Mouse (Mus musculus): ENCODE measurements around the gene St6galnac3. TPM values are rescaled to one million over a fixed set of nuclear protein-coding genes. Genes with fewer than 3 reads are reported as not detected.

The St6galnac3 gene
- polyA plus RNA-seq, 1 experiment = not detected

DNA sequence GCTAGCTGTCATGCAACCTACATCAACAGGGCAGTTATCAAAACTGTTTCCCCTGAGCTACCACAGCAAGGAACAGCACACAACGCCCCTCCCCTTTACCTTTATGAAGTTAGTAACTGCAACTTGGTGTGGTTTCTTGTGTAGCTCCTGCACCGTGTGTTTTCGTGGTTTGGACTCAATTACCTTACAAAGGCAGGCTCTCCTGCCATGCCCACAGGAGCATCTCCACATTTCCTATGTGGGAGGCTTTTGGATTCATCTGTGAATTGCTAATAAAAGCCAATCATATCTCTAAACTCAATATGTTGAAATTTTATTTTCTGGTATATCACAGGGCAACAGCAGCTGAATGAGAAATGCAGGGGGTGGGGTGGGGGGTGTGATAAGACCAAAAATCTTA, 144.8 kb downstream of the St6galnac3 start:
- no peak overlapping the region for H3K4me3 ChIP-seq (ENCODE audit: insufficient read depth, low read length)
- no peak for TF ChIP-seq POLR2A (IDR thresholded peaks at IDR 0.05; ENCODE audit: borderline replicate concordance, low read depth, low read length)
- no peak for TF ChIP-seq CTCF (IDR thresholded peaks at IDR 0.05; ENCODE audit: low read depth, low read length)
- no peak overlapping the region for H3K27ac ChIP-seq (ENCODE audit: insufficient read depth, low read depth, low read length)
- H3K4me1 ChIP-seq (ENCODE audit: control insufficient read depth, insufficient read depth, low read length) = no peaks in the 10 kb centered on the region

DNA sequence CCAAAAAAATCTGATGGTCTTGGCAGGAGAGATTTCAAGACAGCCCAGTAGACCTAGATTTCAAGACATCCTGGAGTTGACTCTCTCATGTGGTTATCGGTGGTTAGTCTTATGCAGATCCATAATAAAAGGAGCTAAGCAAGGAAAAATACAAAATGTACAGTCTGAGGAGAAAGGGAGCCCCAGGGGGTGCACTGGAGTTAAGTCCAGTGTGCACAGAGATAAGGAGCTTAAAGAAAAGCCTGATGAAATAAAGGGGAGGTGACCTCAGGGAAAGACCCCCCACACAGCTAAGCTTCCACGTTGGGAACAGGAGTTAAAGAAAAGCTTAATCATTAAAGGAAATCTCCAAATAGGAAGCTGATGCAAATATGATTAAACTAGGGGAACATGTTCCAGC, 147.7 kb downstream of the St6galnac3 start:
- Histone ChIP-seq H3K27ac (ENCODE audit: insufficient read depth, low read depth, low read length) (no peak overlapping the region), H3K4me1 (ENCODE audit: control insufficient read depth, insufficient read depth, low read length) (no peaks in the 10 kb centered on the region), H3K4me3 (ENCODE audit: insufficient read depth, low read length) (no peak overlapping the region)
- TF ChIP-seq POLR2A (IDR thresholded peaks at IDR 0.05; ENCODE audit: borderline replicate concordance, low read depth, low read length) (no peak), CTCF (IDR thresholded peaks at IDR 0.05; ENCODE audit: low read depth, low read length) (no peak)

DNA sequence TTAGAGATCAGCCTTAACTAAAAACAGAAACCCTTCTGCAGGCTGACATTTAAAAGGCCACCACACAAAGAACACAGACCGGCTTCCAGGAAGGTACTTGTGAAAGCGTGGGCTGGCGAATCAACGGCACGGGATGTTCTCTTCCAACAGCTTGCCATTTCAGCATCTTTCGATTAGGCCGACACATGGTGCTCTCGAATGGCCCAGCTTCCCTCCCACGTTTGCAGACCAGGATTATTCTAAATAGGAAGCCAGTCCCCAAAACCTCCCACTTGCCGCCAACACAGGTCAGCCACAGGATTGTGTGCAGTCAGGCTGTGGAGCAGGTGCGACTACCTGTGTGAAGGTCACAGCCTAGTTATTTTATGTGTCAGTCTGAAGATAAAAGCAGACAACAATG, 153.8 kb downstream of the St6galnac3 start:
- no peaks in the 10 kb centered on the region for H3K4me1 ChIP-seq (ENCODE audit: control insufficient read depth, insufficient read depth, low read length)
- H3K27ac ChIP-seq (ENCODE audit: insufficient read depth, low read depth, low read length) = no peak overlapping the region
- TF ChIP-seq CTCF (IDR thresholded peaks at IDR 0.05; ENCODE audit: low read depth, low read length) (no peak), POLR2A (IDR thresholded peaks at IDR 0.05; ENCODE audit: borderline replicate concordance, low read depth, low read length) (no peak)

DNA sequence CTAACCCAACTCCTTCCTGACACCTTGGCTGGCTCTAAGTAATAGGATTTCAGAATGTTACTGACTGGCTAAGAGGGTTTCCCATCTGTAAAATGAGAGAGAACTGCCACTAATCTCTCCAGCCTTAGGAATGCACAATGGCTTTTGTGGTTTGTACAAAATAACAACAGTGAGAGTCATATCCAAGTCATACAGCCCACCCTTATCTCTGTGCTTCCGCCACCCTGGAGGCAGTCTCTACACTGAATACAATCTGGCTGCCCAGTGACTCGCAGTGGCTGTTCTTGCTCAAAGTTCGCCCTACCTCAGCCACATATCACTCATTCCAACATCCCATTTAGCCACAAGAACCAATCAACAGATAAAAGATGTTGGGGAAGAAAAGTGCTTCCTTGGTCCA, 156.2 kb downstream of the St6galnac3 start:
- no peak overlapping the region for H3K4me3 ChIP-seq (ENCODE audit: insufficient read depth, low read length)
- no peaks in the 10 kb centered on the region for H3K4me1 ChIP-seq (ENCODE audit: control insufficient read depth, insufficient read depth, low read length)
- TF ChIP-seq POLR2A (IDR thresholded peaks at IDR 0.05; ENCODE audit: borderline replicate concordance, low read depth, low read length) (no peak), CTCF (IDR thresholded peaks at IDR 0.05; ENCODE audit: low read depth, low read length) (no peak)
- H3K27ac ChIP-seq (ENCODE audit: insufficient read depth, low read depth, low read length) = no peak overlapping the region

More for the DNA sequence above, 153.8 kb downstream of the St6galnac3 start:
- H3K4me3 ChIP-seq (ENCODE audit: insufficient read depth, low read length) = no peak overlapping the region

DNA sequence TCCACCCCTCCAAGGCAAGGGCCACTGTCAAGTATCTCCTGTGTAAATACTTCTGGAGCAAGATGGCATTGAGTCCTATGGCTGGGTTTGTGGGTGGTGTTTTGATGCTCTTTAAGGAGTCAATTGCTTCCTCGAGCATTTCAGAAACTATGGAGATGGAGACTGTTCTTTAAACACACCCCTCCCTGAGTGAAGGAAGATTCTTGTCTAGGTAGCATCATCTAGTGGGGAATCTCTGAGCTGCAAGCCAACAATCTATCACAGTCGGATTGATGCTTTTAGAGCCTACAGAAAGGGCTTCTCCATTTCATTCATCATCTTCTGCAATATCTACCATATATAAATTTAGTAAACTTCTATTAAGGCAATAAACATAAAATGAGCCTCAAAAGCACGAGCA, 157.1 kb downstream of the St6galnac3 start:
- Histone ChIP-seq H3K27ac (ENCODE audit: insufficient read depth, low read depth, low read length) (no peak overlapping the region), H3K4me3 (ENCODE audit: insufficient read depth, low read length) (no peak overlapping the region), H3K4me1 (ENCODE audit: control insufficient read depth, insufficient read depth, low read length) (no peaks in the 10 kb centered on the region)
- TF ChIP-seq POLR2A (IDR thresholded peaks at IDR 0.05; ENCODE audit: borderline replicate concordance, low read depth, low read length) = no peak
- no peak for TF ChIP-seq CTCF (IDR thresholded peaks at IDR 0.05; ENCODE audit: low read depth, low read length)

DNA sequence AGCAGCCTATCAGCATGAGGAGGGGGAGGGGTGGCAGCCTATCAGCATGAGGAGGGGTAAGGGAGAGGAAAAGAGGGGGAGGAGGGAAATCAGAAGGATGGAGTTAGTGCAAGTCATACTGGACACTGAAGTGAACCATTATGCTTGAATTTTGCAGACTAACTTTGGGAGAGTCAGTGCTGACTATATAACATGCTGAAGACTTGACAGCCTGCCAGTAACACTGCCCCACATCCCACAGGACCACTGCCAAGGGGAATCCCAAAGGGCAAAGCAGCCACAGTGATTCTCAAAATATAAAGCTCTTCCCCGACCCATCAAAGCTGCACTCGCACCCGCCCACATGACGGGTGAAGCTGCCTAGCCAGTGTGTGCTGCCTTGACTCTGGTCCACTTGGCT, 157.5 kb downstream of the St6galnac3 start:
- Histone ChIP-seq H3K27ac (ENCODE audit: insufficient read depth, low read depth, low read length) (no peak overlapping the region), H3K4me1 (ENCODE audit: control insufficient read depth, insufficient read depth, low read length) (no peaks in the 10 kb centered on the region), H3K4me3 (ENCODE audit: insufficient read depth, low read length) (no peak overlapping the region)
- TF ChIP-seq POLR2A (IDR thresholded peaks at IDR 0.05; ENCODE audit: borderline replicate concordance, low read depth, low read length) = no peak
- no peak for TF ChIP-seq CTCF (IDR thresholded peaks at IDR 0.05; ENCODE audit: low read depth, low read length)

DNA sequence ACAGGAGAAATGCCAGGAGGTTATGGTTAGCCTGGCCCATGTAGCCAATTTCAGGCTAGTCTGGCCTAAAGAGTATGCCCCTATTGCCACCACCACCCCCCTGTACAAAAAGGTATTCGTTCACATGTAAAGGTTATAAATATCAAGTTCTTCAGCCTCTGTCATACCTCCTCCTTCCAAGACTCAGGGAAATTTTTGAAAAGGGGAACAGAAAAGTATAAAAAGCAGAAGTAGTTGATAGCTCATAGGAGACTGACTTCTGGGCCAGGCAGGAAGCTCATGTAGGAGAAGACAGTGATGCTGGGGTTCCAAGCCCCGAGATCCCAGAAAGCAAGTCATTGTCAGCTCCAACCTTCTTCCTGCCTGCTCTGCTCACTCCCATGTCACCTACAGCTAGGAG, 158.9 kb downstream of the St6galnac3 start:
- TF ChIP-seq CTCF (IDR thresholded peaks at IDR 0.05; ENCODE audit: low read depth, low read length) (no peak), POLR2A (IDR thresholded peaks at IDR 0.05; ENCODE audit: borderline replicate concordance, low read depth, low read length) (no peak)
- Histone ChIP-seq H3K4me1 (ENCODE audit: control insufficient read depth, insufficient read depth, low read length) (no peaks in the 10 kb centered on the region), H3K27ac (ENCODE audit: insufficient read depth, low read depth, low read length) (no peak overlapping the region), H3K4me3 (ENCODE audit: insufficient read depth, low read length) (no peak overlapping the region)

DNA sequence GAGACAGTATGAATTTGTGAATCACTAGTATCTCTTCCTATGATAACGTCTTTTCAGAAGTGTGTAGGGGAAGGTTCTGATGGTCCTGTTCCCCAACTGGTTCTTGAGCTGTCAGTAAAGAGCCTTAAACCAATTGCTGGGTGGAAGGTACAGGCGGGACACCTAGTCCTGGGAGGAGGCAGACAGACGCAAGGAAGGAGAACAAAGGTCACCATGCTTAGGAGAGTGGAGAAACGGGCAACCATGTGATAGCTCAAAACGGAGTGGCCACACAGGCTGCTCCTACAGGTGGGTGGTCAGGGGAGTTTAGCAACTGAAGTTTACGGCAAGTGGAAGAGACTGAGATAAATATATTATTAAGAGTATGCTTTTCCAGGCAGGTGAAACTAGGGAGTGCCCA, 164.1 kb downstream of the St6galnac3 start:
- H3K4me1 ChIP-seq (ENCODE audit: control insufficient read depth, insufficient read depth, low read length) = no peaks in the 10 kb centered on the region
- H3K27ac ChIP-seq (ENCODE audit: insufficient read depth, low read depth, low read length) = no peak overlapping the region
- no peak overlapping the region for H3K4me3 ChIP-seq (ENCODE audit: insufficient read depth, low read length)
- TF ChIP-seq POLR2A (IDR thresholded peaks at IDR 0.05; ENCODE audit: borderline replicate concordance, low read depth, low read length) = no peak
- TF ChIP-seq CTCF (IDR thresholded peaks at IDR 0.05; ENCODE audit: low read depth, low read length) = no peak

DNA sequence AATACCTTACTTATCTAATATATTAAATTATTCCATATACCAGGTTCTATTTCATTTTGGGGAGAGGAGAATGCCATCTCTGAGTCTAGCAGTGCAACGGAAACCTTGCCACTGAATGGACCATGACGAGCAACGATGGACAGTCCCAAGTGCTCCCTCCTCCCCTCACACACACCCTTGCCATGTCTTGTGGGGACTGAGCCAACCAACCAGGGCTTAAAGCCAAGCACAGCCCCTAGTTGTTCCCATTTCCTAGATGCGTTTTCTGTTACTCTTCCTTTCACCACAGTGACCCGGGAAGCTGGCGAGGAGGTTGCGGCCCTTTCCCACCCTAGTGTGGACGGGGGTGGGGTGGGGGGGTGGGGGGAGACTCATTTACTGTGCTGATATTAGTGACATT, 165.4 kb downstream of the St6galnac3 start:
- TF ChIP-seq CTCF (IDR thresholded peaks at IDR 0.05; ENCODE audit: low read depth, low read length) = no peak
- TF ChIP-seq POLR2A (IDR thresholded peaks at IDR 0.05; ENCODE audit: borderline replicate concordance, low read depth, low read length) = no peak
- H3K4me3 ChIP-seq (ENCODE audit: insufficient read depth, low read length) = no peak overlapping the region
- no peaks in the 10 kb centered on the region for H3K4me1 ChIP-seq (ENCODE audit: control insufficient read depth, insufficient read depth, low read length)
- H3K27ac ChIP-seq (ENCODE audit: insufficient read depth, low read depth, low read length) = no peak overlapping the region

DNA sequence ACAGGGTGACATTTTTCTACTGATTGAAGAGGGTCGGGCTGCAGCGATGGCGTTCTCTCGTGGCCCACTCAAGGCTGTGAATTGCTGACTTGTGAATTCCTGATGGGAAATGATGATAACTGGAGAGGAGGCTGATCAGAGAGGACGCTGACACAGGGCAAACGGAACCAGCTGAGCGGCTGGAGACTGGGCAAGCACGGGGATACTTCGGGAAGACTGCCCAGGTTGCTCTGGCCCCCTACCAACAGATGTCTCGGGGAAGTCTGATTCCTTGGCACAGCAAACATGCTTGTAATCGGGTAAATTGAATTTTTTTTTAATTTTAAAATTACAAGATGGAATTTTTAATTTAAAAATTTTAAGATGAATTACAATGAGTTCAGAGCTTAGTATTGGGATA, 168.4 kb downstream of the St6galnac3 start:
- TF ChIP-seq CTCF (IDR thresholded peaks at IDR 0.05; ENCODE audit: low read depth, low read length) = no peak
- no peak for TF ChIP-seq POLR2A (IDR thresholded peaks at IDR 0.05; ENCODE audit: borderline replicate concordance, low read depth, low read length)
- Histone ChIP-seq H3K27ac (ENCODE audit: insufficient read depth, low read depth, low read length) (no peak overlapping the region), H3K4me1 (ENCODE audit: control insufficient read depth, insufficient read depth, low read length) (no peaks in the 10 kb centered on the region), H3K4me3 (ENCODE audit: insufficient read depth, low read length) (no peak overlapping the region)

DNA sequence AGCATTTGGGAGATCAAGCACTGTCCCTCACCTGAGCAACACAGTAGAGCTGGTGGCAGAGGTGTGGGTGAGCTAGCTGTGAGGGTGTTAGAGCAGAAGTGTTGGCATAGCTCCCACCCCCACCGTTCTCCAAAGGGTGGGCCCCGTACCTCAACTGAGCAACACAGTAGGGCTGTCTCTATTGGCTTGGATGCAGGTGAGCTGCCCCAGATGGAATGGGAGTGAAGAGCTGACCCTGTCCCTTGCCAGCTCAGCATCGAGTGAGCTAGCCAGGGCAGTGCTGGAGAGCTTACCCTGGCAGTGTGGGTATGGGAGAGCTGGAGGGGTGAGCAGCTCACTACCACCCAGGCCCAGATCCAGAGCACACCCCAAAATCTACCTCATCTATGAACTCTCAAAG, 171.3 kb downstream of the St6galnac3 start:
- H3K27ac ChIP-seq (ENCODE audit: insufficient read depth, low read depth, low read length) = no peak overlapping the region
- no peak for TF ChIP-seq CTCF (IDR thresholded peaks at IDR 0.05; ENCODE audit: low read depth, low read length)
- no peak for TF ChIP-seq POLR2A (IDR thresholded peaks at IDR 0.05; ENCODE audit: borderline replicate concordance, low read depth, low read length)
- no peak overlapping the region for H3K4me3 ChIP-seq (ENCODE audit: insufficient read depth, low read length)
- H3K4me1 ChIP-seq (ENCODE audit: control insufficient read depth, insufficient read depth, low read length) = no peaks in the 10 kb centered on the region
